Mouse (Mus musculus) mature B cell (primary cell): ENCODE measurements around the gene Espnl.

Experiments
- in situ Hi-C: fragments of 300-500 bp; cut with MboI; formaldehyde crosslinking; loops from 2 replicates; pipeline ENCODE4 v1.14.3; 2019

Gene Espnl

DNA sequence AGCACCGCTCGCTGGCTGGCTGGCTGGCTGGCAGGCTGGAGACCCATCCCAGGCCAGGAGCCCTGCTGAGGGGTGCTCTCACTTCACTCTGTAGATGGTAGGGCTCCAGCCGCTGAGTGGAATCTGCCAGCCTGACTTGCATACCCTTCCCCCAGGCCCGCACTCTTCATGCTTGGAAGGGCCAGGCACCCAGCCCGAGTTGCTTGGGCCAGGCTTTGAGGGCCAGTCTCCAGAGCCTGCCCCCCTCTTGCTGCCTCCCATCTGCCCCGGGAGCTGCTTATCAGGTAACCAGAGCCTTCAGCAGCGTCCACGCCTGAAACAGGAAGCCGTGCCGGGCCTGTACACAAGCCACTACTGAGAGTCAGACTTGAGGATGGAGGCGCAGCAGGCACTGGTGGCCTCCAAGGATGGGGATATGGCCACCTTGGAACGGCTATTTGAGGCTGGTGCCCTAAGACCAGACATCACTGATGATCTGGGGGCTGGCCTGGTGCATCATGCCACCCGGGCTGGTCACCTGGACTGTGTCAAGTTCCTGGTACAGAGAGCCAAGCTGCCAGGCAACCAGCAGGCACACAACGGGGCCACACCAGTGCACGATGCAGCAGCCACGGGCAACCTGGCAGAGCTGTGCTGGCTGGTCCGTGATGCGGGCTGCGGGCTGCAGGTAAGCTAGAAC is at the start of gene Espnl:
Gene Espnl (plus strand): TSS at position 316 of the 679 bp plus-strand sequence.
- in situ Hi-C loops = no loop called here

DNA sequence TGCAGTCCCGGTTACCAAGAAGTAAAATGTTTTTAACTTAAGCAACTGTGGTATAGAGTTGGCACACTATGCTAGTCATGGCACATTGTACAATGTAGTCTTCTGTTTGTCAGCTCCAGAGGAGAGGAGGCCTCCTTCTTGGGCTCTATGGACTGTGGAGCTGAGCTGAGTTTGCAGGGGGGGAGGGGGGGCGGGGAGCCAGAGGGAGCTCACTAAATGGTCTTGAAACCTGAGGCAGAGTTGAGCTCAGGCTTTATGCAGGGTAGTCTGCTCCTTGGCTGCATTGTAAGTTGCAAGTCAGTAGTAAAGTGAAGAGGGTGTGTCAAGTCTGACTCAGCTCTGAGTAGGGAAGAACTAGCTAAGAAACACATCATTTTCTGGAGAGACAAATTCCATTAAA is 49.6 kb upstream of the Espnl start:
- in situ Hi-C loops = no loop called here

- in situ Hi-C loops = no loop called here
These were observed 45.3 kb upstream of the Espnl start for GRCm38 (mm10) chr1:91276581-91276980.

- in situ Hi-C loops = no loop called here
These were observed 44.4 kb upstream of the Espnl start for GRCm38 (mm10) chr1:91277480-91277879.

GRCm38 (mm10) chr1:91278410-91279119 is 43.3 kb upstream of the Espnl start:
- in situ Hi-C loops = no loop called here

- in situ Hi-C loops = no loop called here
These were observed 42.7 kb upstream of the Espnl start for GRCm38 (mm10) chr1:91279126-91279525.

DNA sequence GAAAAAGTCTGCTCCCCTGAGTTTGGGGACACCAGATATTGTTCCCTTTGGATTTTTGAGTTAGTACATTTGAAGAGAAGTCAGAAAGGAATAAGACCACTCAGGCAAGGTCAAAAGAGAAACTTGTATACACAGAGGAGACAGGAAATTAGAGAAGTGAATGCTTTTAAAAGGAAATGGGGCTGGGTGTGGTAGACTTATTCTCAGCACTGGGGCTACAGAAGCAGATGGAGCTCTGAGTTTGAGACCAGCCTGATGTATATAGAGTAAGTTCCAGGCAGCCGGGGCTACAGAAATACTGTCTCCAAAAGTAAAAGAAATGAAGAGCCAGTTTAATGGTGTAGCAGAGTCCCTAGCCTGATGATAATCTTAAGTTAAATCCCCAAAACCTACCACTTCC is 39.3 kb upstream of the Espnl start:
- in situ Hi-C loops = no loop called here

DNA sequence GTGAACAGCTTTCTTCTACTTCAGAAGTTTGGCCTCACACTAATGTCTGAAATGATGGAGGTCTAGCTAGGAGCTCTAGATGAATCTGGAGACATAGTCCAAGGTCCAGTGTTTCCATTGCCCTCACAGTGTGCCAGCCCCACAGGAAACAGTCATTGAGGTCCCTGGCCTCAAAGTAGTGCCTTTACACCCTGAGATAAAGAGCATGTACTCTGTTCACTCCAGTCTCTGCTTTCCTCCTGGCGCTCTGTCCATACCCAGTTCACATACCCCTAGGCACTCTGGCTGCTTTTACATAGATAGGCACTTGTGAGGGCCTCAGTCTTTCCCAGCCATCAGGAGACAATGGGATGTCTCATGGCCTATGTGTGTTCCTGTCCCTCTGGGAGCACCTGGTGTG is 32.5 kb upstream of the Espnl start:
- in situ Hi-C loops = no loop called here

GRCm38 (mm10) chr1:91292101-91292825 is 29.6 kb upstream of the Espnl start:
- in situ Hi-C loops = no loop called here

- in situ Hi-C loops = no loop called here
These were observed 26.3 kb upstream of the Espnl start for GRCm38 (mm10) chr1:91295544-91295943.

- in situ Hi-C loops = no loop called here
These were observed 23.8 kb upstream of the Espnl start, which contains the start of gene Scly for GRCm38 (mm10) chr1:91297799-91298744. Scly (plus strand) TSS chr1:91298338.

DNA sequence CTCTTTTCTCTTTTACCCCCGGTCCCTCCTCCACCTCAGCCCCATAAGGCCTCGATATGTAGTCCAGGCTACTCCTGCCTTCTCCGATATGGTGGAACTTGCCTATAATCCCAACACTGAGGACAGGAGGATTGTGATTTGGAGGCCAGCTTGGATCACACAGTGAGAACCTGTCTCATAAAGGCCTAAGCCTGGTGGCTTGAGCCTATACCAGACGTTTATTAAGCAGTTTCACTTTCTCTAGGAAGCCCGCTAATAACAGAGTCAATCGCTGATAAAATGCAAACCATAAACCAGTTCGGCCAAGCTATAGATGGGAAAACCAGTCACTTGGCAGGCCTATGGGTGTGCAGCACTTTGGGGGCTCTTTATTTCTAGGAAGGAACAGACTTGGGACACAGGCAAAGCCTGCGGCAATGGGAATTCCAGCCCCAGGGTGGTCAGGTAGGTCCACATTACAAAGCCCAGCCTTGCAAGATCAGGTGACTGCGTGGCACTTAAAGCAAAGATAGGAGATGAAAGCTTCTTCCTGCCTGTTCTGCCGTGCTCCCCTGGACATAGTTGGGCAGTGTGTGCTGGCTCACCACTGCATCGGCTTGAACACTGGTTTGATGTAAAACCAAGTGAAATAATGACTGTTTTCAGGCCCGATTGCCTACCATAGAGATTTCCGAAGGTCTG is 22.7 kb upstream of the Espnl start:
- in situ Hi-C loops = no loop called here

DNA sequence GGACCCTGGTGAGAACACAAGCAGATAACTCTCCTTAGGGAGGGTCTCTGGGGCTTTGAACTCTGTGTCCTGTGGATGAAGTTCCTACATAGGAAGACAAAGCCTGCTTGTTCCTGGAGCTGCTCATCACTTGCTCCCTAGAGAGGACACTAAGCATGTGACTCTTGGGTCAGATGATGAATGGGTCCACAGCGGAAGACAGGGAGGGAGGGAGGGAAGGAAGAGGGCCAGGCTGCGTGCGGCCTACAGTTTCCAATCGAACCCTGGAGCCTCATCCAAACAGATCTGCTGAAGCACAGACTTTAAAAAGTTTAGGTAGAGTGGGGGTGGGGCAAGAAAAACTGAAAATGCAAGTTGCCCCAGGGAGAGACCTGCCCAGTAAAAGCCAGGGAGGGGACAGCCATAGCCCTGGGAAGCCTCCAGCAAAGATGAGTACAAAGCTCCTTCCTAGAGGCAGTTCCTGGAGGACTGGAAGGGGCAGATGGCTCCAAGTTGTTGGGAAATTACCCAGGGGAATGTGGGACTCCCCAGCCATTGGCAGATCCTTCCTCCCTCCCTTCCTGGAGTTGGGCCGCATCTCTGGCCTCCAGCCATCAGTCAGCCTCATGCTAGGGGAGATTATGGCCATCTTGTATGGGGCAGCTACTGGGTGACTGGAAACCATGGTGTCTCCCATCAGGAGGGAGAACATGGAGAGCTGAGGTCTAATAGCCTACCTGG is 22.0 kb upstream of the Espnl start:
- in situ Hi-C loops = no loop called here

DNA sequence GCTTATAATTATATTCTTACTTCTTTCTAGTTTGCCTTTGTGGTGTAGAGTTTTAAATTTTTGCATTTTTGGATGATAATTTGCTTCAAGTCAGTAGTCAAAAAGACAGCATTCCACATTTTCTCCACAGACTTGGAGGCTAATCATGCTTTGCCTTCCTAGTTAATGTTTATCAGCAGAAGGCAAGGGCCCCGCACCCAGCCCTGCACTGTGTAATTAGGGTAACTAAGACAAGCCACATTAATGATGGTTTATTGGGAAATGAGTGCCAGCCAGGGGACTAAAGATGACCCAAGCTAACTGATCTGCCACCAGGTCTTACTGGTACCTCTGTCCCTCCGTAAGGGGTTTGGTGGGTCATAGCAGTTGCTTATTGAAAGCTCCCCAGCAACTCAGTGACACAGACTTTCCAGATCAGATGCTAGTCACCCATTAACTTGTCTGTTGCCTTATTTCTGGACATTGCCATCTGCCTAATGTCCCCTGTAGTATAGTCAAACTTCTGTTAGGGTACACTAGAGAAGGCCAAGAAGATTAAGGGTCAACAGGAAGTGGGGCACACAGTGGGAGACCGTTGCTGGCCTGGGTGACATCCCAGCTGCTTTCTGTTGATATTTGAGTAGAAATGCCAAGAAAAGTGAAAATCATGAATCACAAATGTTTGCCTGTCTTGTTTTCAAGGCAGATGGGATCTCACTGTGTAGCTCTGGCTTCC is 20.5 kb upstream of the Espnl start:
- in situ Hi-C loops = no loop called here

- in situ Hi-C loops = no loop called here
These were observed 19.9 kb upstream of the Espnl start for GRCm38 (mm10) chr1:91302021-91302420.

- in situ Hi-C loops = no loop called here
These were observed 17.3 kb upstream of the Espnl start for GRCm38 (mm10) chr1:91304621-91305020.

- in situ Hi-C loops = no loop called here
These were observed 12.3 kb upstream of the Espnl start for GRCm38 (mm10) chr1:91309366-91310085.

DNA sequence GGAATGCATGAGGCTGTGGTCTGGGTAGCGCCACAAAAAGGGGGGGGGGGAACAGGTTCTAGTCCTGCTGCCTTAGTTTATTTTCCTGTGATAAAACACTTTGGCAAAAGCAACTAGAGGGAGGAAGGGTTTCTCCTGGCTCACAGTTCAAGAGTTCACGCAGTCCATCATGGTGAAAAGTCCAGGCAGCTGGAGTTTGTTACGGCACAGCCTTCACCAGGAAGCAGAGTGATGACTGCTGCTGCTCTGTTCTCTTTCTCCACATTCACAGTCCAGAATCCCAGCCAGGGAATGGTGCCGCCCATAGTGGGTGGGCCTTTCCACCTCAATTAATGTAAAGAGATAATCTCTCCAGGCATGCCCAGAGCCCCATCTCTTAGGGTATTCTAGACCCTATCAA is 9.6 kb upstream of the Espnl start:
- in situ Hi-C loops = no loop called here

GRCm38 (mm10) chr1:91313251-91313650 is 8.6 kb upstream of the Espnl start:
- in situ Hi-C loops = no loop called here
